Mouse (Mus musculus) brain, embryonic 14.5 days (tissue): Measurements from ENCODE around the gene Rad9b.

Experiments
- CTCF ChIP-seq: fragments of 200-500 bp; IDR thresholded peaks from 2 replicates; pipeline ENCODE4 v1.5.1; 2012; ENCODE audit warnings: inconsistent platforms, mild to moderate bottlenecking, moderate library complexity, borderline replicate concordance; ENCODE audit not compliant: insufficient read depth, insufficient read length; ENCODE audit errors: extremely low read depth
- POLR2A ChIP-seq: fragments of 200-500 bp; IDR thresholded peaks from 2 replicates; pipeline ENCODE4 v1.6.1; 2012; ENCODE audit warnings: mild to moderate bottlenecking, inconsistent platforms, borderline replicate concordance; ENCODE audit not compliant: poor library complexity, insufficient read depth, insufficient read length, severe bottlenecking; ENCODE audit errors: extremely low read depth

GRCm38 (mm10) chr5:122354492-122355067 is 547 bp upstream of the Rad9b start:
- TF ChIP-seq CTCF (no peak), POLR2A (no peak)
